Mouse (Mus musculus): ENCODE results near the gene Grk4. TPM values are rescaled to one million over a fixed set of nuclear protein-coding genes. Genes with fewer than 3 reads are reported as not detected.
A peak's percentile ranks its signal among the peaks of the same experiment; 100 is the strongest.
"Not testable (repeated sequence)": the region's sequence is repeated elsewhere in the genome, so short reads cannot be mapped to it uniquely, and the experiment has no call there.

The Grk4 gene
- polyA plus RNA-seq, 1 experiment = 2.7 TPM

DNA sequence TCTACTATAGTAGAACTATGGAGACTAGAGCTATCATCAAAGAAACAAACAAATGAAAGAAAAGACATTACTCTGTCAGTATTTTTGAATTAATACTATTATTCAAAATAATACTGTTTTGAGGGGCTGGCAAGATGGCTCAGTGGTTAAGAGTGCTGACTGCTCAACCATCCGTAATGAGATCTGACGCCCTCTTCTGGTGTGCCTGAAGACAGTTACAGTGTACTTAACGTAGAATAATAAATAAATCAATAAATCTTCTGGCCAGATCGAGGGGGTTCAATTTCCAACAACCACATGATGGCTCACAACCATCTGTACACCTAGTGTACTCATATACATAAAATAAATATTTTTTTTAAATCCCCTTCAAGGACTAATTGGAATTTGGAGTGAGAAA, 1.7 kb downstream of the Grk4 start:
- Histone ChIP-seq H3K4me3 (ENCODE audit: insufficient read depth, low read depth, low read length) (no peak overlapping the region), H3K4me1 (ENCODE audit: control insufficient read depth, insufficient read depth, insufficient read length, low read length) (no peaks in the 10 kb centered on the region), H3K27ac (replicated peaks; ENCODE audit: low read depth, low read length) (no peak overlapping the region)

DNA sequence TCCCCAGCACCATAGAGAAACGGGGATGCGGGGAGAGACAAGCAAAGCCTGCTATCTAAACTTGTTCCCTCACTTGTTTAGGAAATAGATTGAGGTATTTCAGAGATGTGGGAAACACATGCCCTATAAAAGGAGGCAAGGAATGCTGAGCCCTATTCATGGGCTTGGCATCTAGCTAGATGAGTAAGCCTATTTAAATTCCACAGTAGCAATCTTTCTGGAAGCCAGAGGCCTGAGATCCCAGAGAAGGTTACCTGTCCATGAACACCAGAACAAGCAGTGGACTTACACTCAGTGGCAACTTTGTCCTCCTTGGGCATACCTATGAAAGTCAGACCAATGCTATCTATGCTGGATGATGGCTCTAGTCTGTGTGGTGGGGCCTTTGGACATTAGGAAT, 3.1 kb downstream of the Grk4 start:
- H3K4me3 ChIP-seq (ENCODE audit: insufficient read depth, low read depth, low read length) = no peak overlapping the region
- H3K4me1 ChIP-seq (ENCODE audit: control insufficient read depth, insufficient read depth, insufficient read length, low read length) = no peaks in the 10 kb centered on the region
- no peak overlapping the region for H3K27ac ChIP-seq (replicated peaks; ENCODE audit: low read depth, low read length)

DNA sequence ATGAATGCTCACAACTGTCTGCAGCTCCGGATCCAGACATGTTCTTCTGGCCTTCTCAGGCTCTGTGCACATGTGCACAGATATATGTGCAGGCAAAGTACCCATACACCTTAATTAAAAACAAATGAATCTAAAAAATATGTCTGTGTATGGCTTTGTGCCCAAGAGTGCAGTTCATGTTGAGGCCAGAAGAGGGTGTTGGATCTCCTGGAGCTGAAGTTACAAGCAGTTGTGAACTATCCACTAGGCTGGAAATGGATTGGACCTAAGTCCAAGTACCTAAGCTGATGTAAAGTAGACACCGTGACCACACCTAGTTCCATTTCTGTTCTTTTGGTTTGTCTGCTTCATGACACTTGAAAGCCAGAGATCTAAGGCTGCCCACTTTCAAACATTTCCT, 9.3 kb downstream of the Grk4 start:
- Histone ChIP-seq H3K4me1 (ENCODE audit: control insufficient read depth, insufficient read depth, insufficient read length, low read length) (no peaks in the 10 kb centered on the region), H3K27ac (replicated peaks; ENCODE audit: low read depth, low read length) (no peak overlapping the region), H3K4me3 (ENCODE audit: insufficient read depth, low read depth, low read length) (no peak overlapping the region)

- Histone ChIP-seq H3K4me1 (ENCODE audit: control insufficient read depth, insufficient read depth, insufficient read length, low read length) (no peaks in the 10 kb centered on the region), H3K4me3 (ENCODE audit: insufficient read depth, low read depth, low read length) (no peak overlapping the region), H3K27ac (replicated peaks; ENCODE audit: low read depth, low read length) (no peak overlapping the region)
These were observed 10.1 kb downstream of the Grk4 start for GRCm38 (mm10) chr5:34670280-34670679.

DNA sequence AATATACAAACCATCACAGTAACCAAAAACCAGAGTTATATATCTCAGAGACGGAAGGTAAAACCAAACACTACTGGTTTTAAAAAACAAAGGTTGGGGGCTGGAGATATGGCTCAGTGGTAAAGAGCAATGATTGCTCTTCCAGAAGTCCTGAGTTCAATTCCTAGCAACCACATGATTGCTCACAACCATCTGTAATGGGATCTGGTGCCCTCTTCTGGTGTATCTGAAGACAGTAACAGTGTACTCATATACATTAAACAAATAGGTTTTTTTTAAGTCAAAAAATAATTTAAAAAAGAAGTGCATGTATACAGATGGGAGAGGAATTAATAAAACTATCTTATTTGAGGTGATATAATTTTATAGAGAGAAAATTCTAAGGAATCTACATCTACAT, 29.7 kb downstream of the Grk4 start:
- Histone ChIP-seq H3K4me3 (ENCODE audit: insufficient read depth, low read depth, low read length) (no peak overlapping the region), H3K27ac (replicated peaks; ENCODE audit: low read depth, low read length) (no peak overlapping the region), H3K4me1 (ENCODE audit: control insufficient read depth, insufficient read depth, insufficient read length, low read length) (no peaks in the 10 kb centered on the region)

- Histone ChIP-seq H3K27ac (replicated peaks; ENCODE audit: low read depth, low read length) (no peak overlapping the region), H3K4me3 (ENCODE audit: insufficient read depth, low read depth, low read length) (no peak overlapping the region), H3K4me1 (ENCODE audit: control insufficient read depth, insufficient read depth, insufficient read length, low read length) (no peaks in the 10 kb centered on the region)
These were observed 32.6 kb downstream of the Grk4 start for GRCm38 (mm10) chr5:34692782-34693181.

DNA sequence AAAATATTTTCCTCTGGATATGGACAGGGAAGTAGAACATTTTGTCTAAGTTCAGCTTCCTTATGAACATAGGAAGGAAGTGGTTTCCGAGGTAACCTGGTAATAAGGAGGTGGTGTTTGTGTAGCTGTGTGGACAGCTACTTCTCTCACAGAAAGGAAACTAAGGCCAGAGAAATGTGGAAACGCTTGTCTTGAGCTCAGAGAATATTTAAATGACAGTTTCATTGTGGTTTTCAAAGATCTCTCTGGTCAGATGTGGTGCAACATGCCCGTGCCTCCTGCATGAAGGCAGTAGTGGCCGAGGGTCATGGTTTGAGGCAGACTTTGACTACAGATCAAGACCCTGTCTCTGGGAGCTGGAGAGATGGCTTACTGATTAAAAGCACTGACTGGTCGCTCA, 35.3 kb downstream of the Grk4 start:
- Histone ChIP-seq H3K4me3 (ENCODE audit: insufficient read depth, low read depth, low read length) (no peak overlapping the region), H3K27ac (replicated peaks; ENCODE audit: low read depth, low read length) (no peak overlapping the region), H3K4me1 (ENCODE audit: control insufficient read depth, insufficient read depth, insufficient read length, low read length) (no peaks in the 10 kb centered on the region)

DNA sequence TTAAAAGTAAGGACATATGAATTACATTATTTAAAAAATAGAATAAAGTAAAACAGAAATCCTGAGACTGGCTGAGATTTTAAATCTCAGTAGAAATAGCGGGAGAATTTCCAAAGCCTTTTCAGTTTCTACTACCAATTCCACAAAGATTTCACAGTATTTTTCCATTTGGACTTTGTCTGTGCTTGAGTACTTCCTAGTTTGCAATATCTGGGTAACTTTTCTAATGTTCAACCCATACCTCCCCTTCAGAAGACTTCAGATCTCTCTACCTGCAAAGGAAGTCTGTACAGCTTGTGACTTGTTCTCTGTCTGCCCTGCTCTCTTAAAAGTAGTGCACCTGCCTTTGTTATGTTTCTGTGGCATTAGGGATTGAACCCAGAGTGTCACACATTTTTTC, 48.3 kb downstream of the Grk4 start:
- Histone ChIP-seq H3K4me3 (ENCODE audit: insufficient read depth, low read depth, low read length) (no peak overlapping the region), H3K4me1 (ENCODE audit: control insufficient read depth, insufficient read depth, insufficient read length, low read length) (no peaks in the 10 kb centered on the region), H3K27ac (replicated peaks; ENCODE audit: low read depth, low read length) (no peak overlapping the region)

- H3K27ac ChIP-seq (replicated peaks; ENCODE audit: low read depth, low read length); H3K4me3 ChIP-seq (ENCODE audit: insufficient read depth, low read depth, low read length); H3K4me1 ChIP-seq (ENCODE audit: control insufficient read depth, insufficient read depth, insufficient read length, low read length): not testable (repeated sequence)
These were observed 54.2 kb downstream of the Grk4 start for GRCm38 (mm10) chr5:34714371-34714770.

- Histone ChIP-seq H3K4me1 (ENCODE audit: control insufficient read depth, insufficient read depth, insufficient read length, low read length) (no peaks in the 10 kb centered on the region), H3K27ac (replicated peaks; ENCODE audit: low read depth, low read length) (no peak overlapping the region), H3K4me3 (ENCODE audit: insufficient read depth, low read depth, low read length) (no peak overlapping the region)
These were observed 54.6 kb downstream of the Grk4 start for GRCm38 (mm10) chr5:34714816-34715215.

GRCm38 (mm10) chr5:34729141-34729540, 69.0 kb downstream of the Grk4 start:
- H3K27ac ChIP-seq (replicated peaks; ENCODE audit: low read depth, low read length) = no peak overlapping the region
- H3K4me3 ChIP-seq (ENCODE audit: insufficient read depth, low read depth, low read length) = no peak overlapping the region
- H3K4me1 ChIP-seq (ENCODE audit: control insufficient read depth, insufficient read depth, insufficient read length, low read length) = no peaks in the 10 kb centered on the region

- Histone ChIP-seq H3K27ac (replicated peaks; ENCODE audit: low read depth, low read length) (no peak overlapping the region), H3K4me1 (ENCODE audit: control insufficient read depth, insufficient read depth, insufficient read length, low read length) (no peaks in the 10 kb centered on the region), H3K4me3 (ENCODE audit: insufficient read depth, low read depth, low read length) (no peak overlapping the region)
These were observed 70.1 kb downstream of the Grk4 start for GRCm38 (mm10) chr5:34730255-34730654.

DNA sequence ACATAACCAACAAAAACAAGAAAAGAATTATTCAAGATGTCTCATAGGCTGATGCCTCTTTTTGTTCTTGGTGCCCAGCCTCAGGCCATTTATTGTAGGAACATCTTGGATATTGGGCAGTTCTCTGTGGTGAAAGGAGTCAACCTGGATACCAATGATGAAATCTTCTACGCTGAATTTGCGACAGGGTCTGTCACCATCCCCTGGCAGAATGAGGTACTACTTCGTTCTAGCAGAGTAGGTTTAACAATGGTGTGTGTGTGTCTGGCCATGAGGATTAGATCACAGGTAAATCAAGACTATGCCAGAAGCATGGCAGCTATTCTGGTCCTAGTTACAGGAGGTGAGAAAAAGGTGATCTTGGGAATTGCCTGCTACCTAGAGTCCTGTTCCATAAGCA, 91.3 kb downstream of the Grk4 start:
- no peak overlapping the region for H3K27ac ChIP-seq (replicated peaks; ENCODE audit: low read depth, low read length)
- no peaks in the 10 kb centered on the region for H3K4me1 ChIP-seq (ENCODE audit: control insufficient read depth, insufficient read depth, insufficient read length, low read length)
- H3K4me3 ChIP-seq (ENCODE audit: insufficient read depth, low read depth, low read length) = no peak overlapping the region

- Histone ChIP-seq H3K27ac (replicated peaks; ENCODE audit: low read depth, low read length) (no peak overlapping the region), H3K4me1 (ENCODE audit: control insufficient read depth, insufficient read depth, insufficient read length, low read length) (peaks cover 2% of the 10 kb centered on the region; the same call in 1 of the 2 replicates), H3K4me3 (ENCODE audit: insufficient read depth, low read depth, low read length) (no peak overlapping the region)
These were observed 98.6 kb downstream of the Grk4 start for GRCm38 (mm10) chr5:34758762-34759161.

DNA sequence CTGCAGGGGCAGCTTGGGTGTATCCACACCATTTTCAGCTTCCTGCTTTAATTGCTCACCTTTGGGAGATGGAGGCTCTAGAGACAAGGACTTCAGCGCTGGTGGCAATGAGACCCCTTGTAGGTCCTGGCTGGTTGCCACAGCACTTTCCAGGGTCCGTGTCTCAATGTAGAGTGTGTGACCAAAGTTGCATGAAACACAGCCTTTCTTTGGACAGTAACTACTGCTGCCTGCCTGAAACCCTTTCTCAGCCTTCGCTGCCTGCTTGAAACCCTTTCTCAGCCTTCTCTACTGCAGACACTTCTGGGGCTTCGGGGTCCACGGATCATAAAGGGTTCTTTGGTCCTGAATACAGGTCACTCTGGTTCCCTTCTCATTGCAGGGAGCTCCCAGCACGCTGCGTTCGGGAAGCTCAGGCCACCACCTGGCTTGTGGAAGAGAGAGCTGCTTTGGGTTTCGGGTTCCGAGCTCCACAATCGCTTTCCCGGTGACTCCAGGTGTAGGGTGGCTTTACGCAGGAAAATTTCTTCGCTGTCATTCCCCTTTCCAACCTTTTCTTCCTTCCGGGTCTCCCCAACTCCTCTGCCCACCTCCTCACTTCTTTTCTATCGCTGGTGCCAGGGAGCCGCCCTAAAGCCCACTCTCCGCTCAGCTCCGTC, 100.8 kb downstream of the Grk4 start:
- Histone ChIP-seq H3K4me3 (ENCODE audit: insufficient read depth, low read depth, low read length) (peak overlapping the region; percentile 82), H3K27ac (replicated peaks; ENCODE audit: low read depth, low read length) (peak overlapping the region; percentile 9; the same call in 1 of the 2 replicates), H3K4me1 (ENCODE audit: control insufficient read depth, insufficient read depth, insufficient read length, low read length) (peaks cover 2% of the 10 kb centered on the region; the same call in 1 of the 2 replicates)

DNA sequence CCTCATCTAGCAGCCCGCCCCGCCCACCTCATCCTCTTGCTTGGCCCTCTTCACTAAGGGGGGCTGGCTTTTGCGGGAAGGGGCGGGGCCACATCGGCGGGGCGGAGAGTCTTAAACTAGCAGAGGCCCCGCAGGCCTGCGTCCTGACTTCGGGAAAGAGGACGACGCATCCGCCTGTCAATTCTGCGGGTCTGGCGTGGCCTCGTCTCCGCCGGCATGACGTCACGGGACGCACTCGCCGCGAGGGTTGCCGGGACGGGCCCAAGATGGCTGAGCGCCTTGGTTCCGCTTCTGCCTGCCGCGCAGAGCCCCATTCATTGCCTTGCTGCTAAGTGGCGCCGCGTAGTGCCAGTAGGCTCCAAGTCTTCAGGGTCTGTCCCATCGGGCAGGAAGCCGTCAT, 101.3 kb downstream of the Grk4 start, which contains the start of gene Htt:
Gene Htt, plus strand, starts transcription at position 232 of the 400 bp plus-strand sequence.
- peaks cover 2% of the 10 kb centered on the region; the same call in 1 of the 2 replicates for H3K4me1 ChIP-seq (ENCODE audit: control insufficient read depth, insufficient read depth, insufficient read length, low read length)
- H3K4me3 ChIP-seq (ENCODE audit: insufficient read depth, low read depth, low read length) = peak within 1 kb of the TSS; percentile 82
- H3K27ac ChIP-seq (replicated peaks; ENCODE audit: low read depth, low read length) = peak within 1 kb of the TSS; percentile 9
